Mouse (Mus musculus): Measurements from ENCODE around the gene Apex1. TPM values are rescaled to one million over a fixed set of nuclear protein-coding genes. Genes with fewer than 3 reads are reported as not detected.

The Apex1 gene
- polyA plus RNA-seq (2015; fragmentation: Nextera tagmentation; extraction: Ambion mirVana): 215 and 219 TPM in 2 replicates

- Histone ChIP-seq H3K27me3 (no peaks in the 10 kb centered on the region), H3K27ac (replicated peaks) (peak within 1 kb of the TSS; percentile 93), H3K4me1 (replicated peaks) (peaks cover 46% of the 10 kb centered on the region), H3K9me3 (no peaks in the 10 kb centered on the region), H3K4me3 (peak within 1 kb of the TSS; percentile 78), H3K9ac (peak within 1 kb of the TSS; percentile 84), H3K36me3 (peaks cover 41% of the 10 kb centered on the region), H3K4me2 (peak within 1 kb of the TSS; percentile 87)
- under 1% methylated on average over 57 of the region's 57 CpGs for WGBS
- ATAC-seq (ENCODE audit: low read depth): peak; percentile 96
These were observed at the start of gene Apex1, which contains the start of gene Osgep for GRCm38 (mm10) chr14:50924281-50925064. Gene Apex1, plus strand, starts transcription at chr14:50924968. Gene Osgep, minus strand, starts transcription at chr14:50924893.

DNA sequence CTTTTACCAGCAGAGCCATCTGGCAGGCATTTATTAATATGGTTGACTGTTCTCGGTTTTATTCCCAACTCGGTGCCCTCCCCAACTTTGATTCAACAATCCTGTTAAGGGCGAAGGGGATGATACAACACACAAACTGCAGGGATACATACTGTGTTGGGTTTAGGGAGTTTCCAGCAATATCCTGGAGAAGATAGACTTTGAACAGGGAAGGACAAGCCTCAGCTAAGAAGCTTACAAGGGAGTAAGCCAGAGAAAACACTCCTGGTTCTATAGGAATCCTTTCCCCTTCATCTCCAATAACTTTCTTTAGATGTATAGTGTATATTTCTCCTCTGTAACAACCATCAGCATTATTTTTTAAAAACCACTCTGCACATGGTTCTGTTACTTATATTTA, 49.6 kb upstream of the Apex1 start:
- no peak overlapping the region for H3K4me2 ChIP-seq
- H3K9me3 ChIP-seq: no peaks in the 10 kb centered on the region
- H3K27me3 ChIP-seq: no peaks in the 10 kb centered on the region
- peaks cover 6% of the 10 kb centered on the region for H3K4me1 ChIP-seq (replicated peaks)
- H3K9ac ChIP-seq: no peak overlapping the region
- no peak overlapping the region for H3K27ac ChIP-seq (replicated peaks)
- no peak for ATAC-seq (ENCODE audit: low read depth)
- no peak overlapping the region for H3K4me3 ChIP-seq
- WGBS: 83% methylated on average over 3 of the region's 3 CpGs
- H3K36me3 ChIP-seq: no peaks in the 10 kb centered on the region

- Histone ChIP-seq H3K9ac (no peak overlapping the region), H3K4me2 (no peak overlapping the region), H3K4me1 (replicated peaks) (peaks cover 3% of the 10 kb centered on the region), H3K27me3 (no peaks in the 10 kb centered on the region), H3K4me3 (no peak overlapping the region), H3K36me3 (no peaks in the 10 kb centered on the region), H3K27ac (replicated peaks) (no peak overlapping the region), H3K9me3 (no peaks in the 10 kb centered on the region)
- no peak for ATAC-seq (ENCODE audit: low read depth)
- 83% methylated on average over 6 of the region's 6 CpGs for WGBS
These were observed 49.1 kb upstream of the Apex1 start for GRCm38 (mm10) chr14:50875591-50876230.

GRCm38 (mm10) chr14:50876236-50876950, 48.4 kb upstream of the Apex1 start:
- no peaks in the 10 kb centered on the region for H3K36me3 ChIP-seq
- no peaks in the 10 kb centered on the region for H3K27me3 ChIP-seq
- WGBS: 86% methylated on average over 6 of the region's 6 CpGs
- no peak overlapping the region for H3K4me2 ChIP-seq
- no peaks in the 10 kb centered on the region for H3K9me3 ChIP-seq
- H3K9ac ChIP-seq: no peak overlapping the region
- H3K4me1 ChIP-seq (replicated peaks): no peaks in the 10 kb centered on the region
- no peak overlapping the region for H3K4me3 ChIP-seq
- ATAC-seq (ENCODE audit: low read depth): no peak
- H3K27ac ChIP-seq (replicated peaks): no peak overlapping the region

DNA sequence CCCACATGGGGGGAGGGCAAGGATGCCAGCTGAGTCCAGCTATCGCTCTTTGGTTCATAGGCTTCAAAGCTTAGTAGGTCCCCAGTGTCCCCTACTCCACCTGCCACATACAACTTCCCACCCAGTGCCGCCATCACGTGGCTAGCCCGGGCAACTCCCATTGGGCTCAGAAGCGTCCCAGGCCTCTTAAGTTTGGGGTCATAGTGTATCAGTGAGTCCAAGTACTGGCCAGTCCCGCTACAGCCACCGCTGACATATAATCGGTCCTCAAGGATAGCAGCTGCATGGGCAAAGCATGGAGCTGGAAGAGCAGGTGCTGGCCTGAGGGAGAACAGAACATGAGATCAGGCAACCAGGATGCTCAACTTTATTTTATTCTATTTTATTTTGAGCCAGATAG, 33.1 kb upstream of the Apex1 start:
- H3K4me2 ChIP-seq: no peak overlapping the region
- 93% methylated on average over 8 of the region's 8 CpGs for WGBS
- peaks cover 9% of the 10 kb centered on the region for H3K4me1 ChIP-seq (replicated peaks)
- no peaks in the 10 kb centered on the region; the same call in 1 of the 2 replicates for H3K27me3 ChIP-seq
- no peak for ATAC-seq (ENCODE audit: low read depth)
- no peak overlapping the region for H3K27ac ChIP-seq (replicated peaks)
- H3K9me3 ChIP-seq: no peaks in the 10 kb centered on the region
- no peak overlapping the region for H3K4me3 ChIP-seq
- no peak overlapping the region for H3K9ac ChIP-seq
- no peaks in the 10 kb centered on the region for H3K36me3 ChIP-seq

- Histone ChIP-seq H3K4me3 (no peak overlapping the region), H3K9me3 (no peaks in the 10 kb centered on the region), H3K4me1 (replicated peaks) (peaks cover 14% of the 10 kb centered on the region), H3K9ac (no peak overlapping the region), H3K27ac (replicated peaks) (no peak overlapping the region), H3K4me2 (no peak overlapping the region), H3K27me3 (peaks cover under 1% of the 10 kb centered on the region; the same call in 1 of the 2 replicates), H3K36me3 (no peaks in the 10 kb centered on the region)
- no peak for ATAC-seq (ENCODE audit: low read depth)
- 87% methylated on average over 7 of the region's 7 CpGs for WGBS
These were observed 32.7 kb upstream of the Apex1 start for GRCm38 (mm10) chr14:50892091-50892490.

GRCm38 (mm10) chr14:50892541-50893459, 32.0 kb upstream of the Apex1 start:
- H3K4me1 ChIP-seq (replicated peaks): peaks cover 16% of the 10 kb centered on the region
- no peak overlapping the region for H3K4me3 ChIP-seq
- H3K9ac ChIP-seq: no peak overlapping the region
- H3K36me3 ChIP-seq: no peaks in the 10 kb centered on the region
- H3K4me2 ChIP-seq: no peak overlapping the region
- no peak for ATAC-seq (ENCODE audit: low read depth)
- H3K9me3 ChIP-seq: no peaks in the 10 kb centered on the region
- WGBS: 87% methylated on average over 22 of the region's 22 CpGs
- peaks cover 8% of the 10 kb centered on the region; the same call in 1 of the 2 replicates for H3K27me3 ChIP-seq
- no peak overlapping the region for H3K27ac ChIP-seq (replicated peaks)

- no peaks in the 10 kb centered on the region for H3K9me3 ChIP-seq
- H3K4me3 ChIP-seq: no peak overlapping the region
- H3K27me3 ChIP-seq: peaks cover 10% of the 10 kb centered on the region; the same call in 1 of the 2 replicates
- H3K36me3 ChIP-seq: no peaks in the 10 kb centered on the region
- peaks cover 16% of the 10 kb centered on the region for H3K4me1 ChIP-seq (replicated peaks)
- H3K9ac ChIP-seq: no peak overlapping the region
- ATAC-seq (ENCODE audit: low read depth): no peak
- no peak overlapping the region for H3K4me2 ChIP-seq
- H3K27ac ChIP-seq (replicated peaks): no peak overlapping the region
These were observed 29.4 kb upstream of the Apex1 start for GRCm38 (mm10) chr14:50895407-50895806.

DNA sequence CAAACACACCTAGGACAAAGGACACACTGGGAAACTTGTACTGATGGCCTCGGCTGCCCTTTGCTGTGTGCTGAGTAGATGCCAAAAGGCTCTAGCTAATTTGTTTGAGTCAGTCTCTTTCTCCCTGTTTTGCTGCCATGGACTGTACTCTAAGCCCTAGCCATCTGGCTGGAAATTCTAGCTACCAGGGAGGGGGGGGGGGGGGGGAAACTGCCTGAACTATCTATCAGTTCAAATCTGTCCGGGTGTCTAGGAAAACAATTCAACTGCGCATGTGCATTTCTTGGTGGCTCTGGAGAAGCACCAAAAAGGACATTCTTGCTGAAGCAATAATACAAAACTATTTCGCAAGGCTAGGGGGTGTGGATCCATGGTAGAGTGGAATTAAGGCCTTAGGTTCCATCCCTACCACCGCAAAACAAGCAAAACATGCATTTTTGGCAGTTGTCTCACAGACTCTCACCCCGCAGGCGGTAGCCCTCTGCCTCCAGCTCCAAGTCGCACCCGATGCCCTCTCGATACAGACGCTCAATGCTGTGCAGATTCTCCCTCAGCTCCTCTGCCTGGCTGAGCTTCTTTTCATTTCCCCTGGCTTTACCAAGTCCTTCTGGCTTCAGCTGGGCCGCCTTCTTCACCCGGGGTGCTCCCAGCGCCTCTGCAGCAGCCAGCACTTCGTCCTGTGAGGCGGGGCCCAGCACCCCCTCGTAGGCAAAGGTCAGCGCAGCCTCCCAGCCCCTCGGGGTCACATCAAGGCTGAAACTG, 28.6 kb upstream of the Apex1 start:
- Histone ChIP-seq H3K36me3 (no peaks in the 10 kb centered on the region), H3K9ac (peak overlapping the region; percentile 76), H3K4me1 (replicated peaks) (peaks cover 16% of the 10 kb centered on the region), H3K4me2 (peak overlapping the region; percentile 91), H3K27me3 (peaks cover 10% of the 10 kb centered on the region; the same call in 1 of the 2 replicates), H3K9me3 (no peaks in the 10 kb centered on the region), H3K27ac (replicated peaks) (0 out of 2 replicates have a peak overlapping the region, but pooled peaks have one; percentile 23), H3K4me3 (peak overlapping the region; percentile 52)
- 19% methylated on average over 19 of the region's 19 CpGs for WGBS
- peak; percentile 70 for ATAC-seq (ENCODE audit: low read depth)

GRCm38 (mm10) chr14:50896747-50897373, 27.9 kb upstream of the Apex1 start:
- Histone ChIP-seq H3K9me3 (no peaks in the 10 kb centered on the region), H3K9ac (peak overlapping the region; percentile 76), H3K4me1 (replicated peaks) (peaks cover 16% of the 10 kb centered on the region), H3K27ac (replicated peaks) (0 out of 2 replicates have a peak overlapping the region, but pooled peaks have one; percentile 23), H3K4me3 (peak overlapping the region; percentile 52), H3K27me3 (peaks cover 10% of the 10 kb centered on the region; the same call in 1 of the 2 replicates), H3K4me2 (peak overlapping the region; percentile 91), H3K36me3 (no peaks in the 10 kb centered on the region)
- WGBS: 20% methylated on average over 23 of the region's 23 CpGs
- peak; percentile 91 for ATAC-seq (ENCODE audit: low read depth)
